Mouse (Mus musculus): ENCODE data around the gene Rragc. TPM values are rescaled to one million over a fixed set of nuclear protein-coding genes. Genes with fewer than 3 reads are reported as not detected.

Rragc gene
- polyA plus RNA-seq, 1 experiment = 63.8 TPM

DNA sequence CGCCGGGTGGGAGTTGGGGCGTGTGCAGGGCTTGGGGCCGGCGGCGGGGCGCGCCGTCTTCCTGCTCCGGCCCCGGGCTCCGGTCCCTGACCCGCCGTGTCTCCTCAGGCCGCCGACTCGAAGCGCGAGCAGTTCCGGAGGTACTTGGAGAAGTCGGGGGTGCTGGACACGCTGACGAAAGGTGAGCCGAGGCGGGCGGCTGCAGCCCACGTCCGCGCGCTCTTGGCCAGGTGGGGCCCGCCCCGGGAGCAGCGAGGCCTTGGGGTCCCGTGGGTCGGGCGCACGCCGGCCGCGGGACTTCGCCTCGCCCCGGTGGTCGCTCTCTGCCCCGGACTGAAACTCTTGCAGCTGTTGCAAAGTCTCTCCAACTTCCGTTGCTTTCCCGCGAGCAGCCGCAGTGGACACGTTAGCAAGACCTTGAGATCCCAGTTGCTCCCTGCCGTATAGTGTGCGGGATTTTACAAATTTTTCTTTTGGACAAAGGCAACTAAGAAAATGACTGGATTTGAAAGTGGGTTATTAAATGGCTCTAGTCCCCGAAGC, 12.0 kb upstream of the Rragc start:
- peaks cover 2% of the 10 kb centered on the region; the same call in 1 of the 2 replicates for H3K36me3 ChIP-seq (ENCODE audit: control insufficient read depth, insufficient read depth, low read length)
- H3K4me3 ChIP-seq (ENCODE audit: insufficient read depth, low read depth, low read length) = peak overlapping the region; percentile 51
- no peak for DNase-seq
- no peak overlapping the region for H3K27ac ChIP-seq (ENCODE audit: insufficient read depth, low read depth, low read length)
- TF ChIP-seq CTCF (conservative IDR thresholded peaks at IDR 0.05; ENCODE audit: insufficient read depth, insufficient read length, low read depth, low read length) = no peak
- no peak for TF ChIP-seq POLR2A (IDR thresholded peaks at IDR 0.05; ENCODE audit: low read depth, low read length)
- H3K4me1 ChIP-seq (ENCODE audit: control insufficient read depth, insufficient read depth, low read length) = peaks cover 5% of the 10 kb centered on the region; the same call in 1 of the 2 replicates
- H3K27me3 ChIP-seq (replicated peaks; ENCODE audit: control insufficient read depth, insufficient read depth, low read length) = no peaks in the 10 kb centered on the region
- WGBS = under 1% methylated on average over 53 of the region's 53 CpGs

DNA sequence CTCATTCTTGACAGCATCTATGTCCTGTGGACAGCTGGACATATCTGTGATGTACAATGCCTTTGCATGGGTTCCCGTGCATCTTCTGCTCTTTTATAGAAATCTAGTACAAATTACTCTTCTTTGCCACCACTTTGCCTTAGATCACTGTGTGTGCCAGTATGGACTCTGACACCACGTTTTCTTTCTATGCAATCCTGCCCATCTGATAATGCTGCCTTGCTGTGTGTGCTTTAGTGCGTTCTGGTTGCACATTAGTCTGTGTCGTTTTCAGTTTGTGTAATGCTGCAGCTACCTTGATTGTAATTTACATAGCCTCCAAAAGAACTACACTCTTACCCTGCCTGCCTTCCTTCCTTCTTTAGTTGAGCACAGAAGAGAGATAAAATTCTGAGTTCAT, 5.7 kb upstream of the Rragc start:
- no peak overlapping the region for H3K27ac ChIP-seq (ENCODE audit: insufficient read depth, low read depth, low read length)
- H3K27me3 ChIP-seq (replicated peaks; ENCODE audit: control insufficient read depth, insufficient read depth, low read length) = no peaks in the 10 kb centered on the region
- peaks cover 2% of the 10 kb centered on the region; the same call in 1 of the 2 replicates for H3K36me3 ChIP-seq (ENCODE audit: control insufficient read depth, insufficient read depth, low read length)
- no peak overlapping the region for H3K4me3 ChIP-seq (ENCODE audit: insufficient read depth, low read depth, low read length)
- no peak for DNase-seq
- 76% methylated on average over 4 of the region's 4 CpGs for WGBS
- TF ChIP-seq CTCF (conservative IDR thresholded peaks at IDR 0.05; ENCODE audit: insufficient read depth, insufficient read length, low read depth, low read length) (no peak), POLR2A (IDR thresholded peaks at IDR 0.05; ENCODE audit: low read depth, low read length) (no peak)
- peaks cover 8% of the 10 kb centered on the region; the same call in 1 of the 2 replicates for H3K4me1 ChIP-seq (ENCODE audit: control insufficient read depth, insufficient read depth, low read length)

DNA sequence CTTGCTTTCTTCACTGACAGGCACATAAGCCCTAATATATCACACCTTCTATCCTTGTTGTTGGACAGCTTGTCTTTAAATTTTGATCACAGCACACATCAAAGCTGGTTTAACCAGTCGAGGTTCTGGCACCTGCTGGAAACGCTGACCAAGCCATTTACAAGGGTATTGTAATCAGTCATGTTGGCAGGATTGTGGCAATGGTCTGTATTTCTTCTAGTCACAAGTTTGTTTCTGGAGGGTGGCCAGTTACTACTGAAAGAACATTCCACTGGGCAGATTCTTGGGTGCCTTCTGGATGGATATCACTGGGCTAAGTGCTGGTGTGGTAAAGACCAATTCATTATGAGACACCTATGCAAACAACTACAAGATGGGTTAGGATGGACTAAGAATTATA, 4.8 kb upstream of the Rragc start:
- H3K4me1 ChIP-seq (ENCODE audit: control insufficient read depth, insufficient read depth, low read length) = peaks cover 10% of the 10 kb centered on the region; the same call in 1 of the 2 replicates
- H3K27ac ChIP-seq (ENCODE audit: insufficient read depth, low read depth, low read length) = no peak overlapping the region
- no peak overlapping the region for H3K4me3 ChIP-seq (ENCODE audit: insufficient read depth, low read depth, low read length)
- no peaks in the 10 kb centered on the region for H3K27me3 ChIP-seq (replicated peaks; ENCODE audit: control insufficient read depth, insufficient read depth, low read length)
- peak; percentile 54 for DNase-seq
- no peak for TF ChIP-seq CTCF (conservative IDR thresholded peaks at IDR 0.05; ENCODE audit: insufficient read depth, insufficient read length, low read depth, low read length)
- no peak for TF ChIP-seq POLR2A (IDR thresholded peaks at IDR 0.05; ENCODE audit: low read depth, low read length)
- H3K36me3 ChIP-seq (ENCODE audit: control insufficient read depth, insufficient read depth, low read length) = peaks cover 2% of the 10 kb centered on the region; the same call in 1 of the 2 replicates
- WGBS = 26% methylated on average over 2 of the region's 2 CpGs

DNA sequence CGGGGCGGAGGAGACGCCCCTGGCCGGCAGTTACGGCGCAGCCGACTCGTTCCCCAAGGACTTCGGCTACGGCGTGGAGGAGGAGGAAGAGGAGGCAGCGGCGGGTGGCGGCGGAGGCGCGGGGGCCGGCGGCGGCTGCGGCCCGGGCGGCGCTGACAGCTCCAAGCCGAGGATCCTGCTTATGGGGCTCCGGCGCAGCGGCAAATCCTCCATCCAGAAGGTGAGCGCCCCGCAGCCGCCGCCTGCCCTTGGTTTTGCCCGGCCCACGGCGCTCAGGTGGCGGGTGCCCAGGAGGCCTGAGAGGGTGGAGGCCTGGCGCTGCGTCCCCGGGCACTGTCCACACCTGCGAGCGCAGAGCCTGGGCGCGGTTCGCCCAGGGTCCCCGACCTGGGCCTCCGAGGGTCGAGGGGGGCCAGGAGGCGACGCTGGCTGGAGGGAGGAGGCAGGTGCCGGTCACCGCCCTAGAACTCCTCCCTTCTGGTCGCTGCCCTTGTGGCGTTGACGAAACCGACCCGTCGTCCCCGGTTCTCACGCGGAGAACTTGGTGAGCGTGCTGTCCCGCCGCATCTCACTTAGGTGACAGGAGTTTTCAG, 398 bp downstream of the Rragc start, which contains the start of gene 4930535I16Rik:
Gene 4930535I16Rik, minus strand, starts transcription at position 475 of the 593 bp plus-strand sequence.
- DNase-seq = peak; percentile 49
- H3K4me3 ChIP-seq (ENCODE audit: insufficient read depth, low read depth, low read length) = peak within 1 kb of the TSS; percentile 91
- H3K4me1 ChIP-seq (ENCODE audit: control insufficient read depth, insufficient read depth, low read length) = peaks cover 13% of the 10 kb centered on the region; the same call in 1 of the 2 replicates
- H3K27me3 ChIP-seq (replicated peaks; ENCODE audit: control insufficient read depth, insufficient read depth, low read length) = no peaks in the 10 kb centered on the region
- H3K36me3 ChIP-seq (ENCODE audit: control insufficient read depth, insufficient read depth, low read length) = peaks cover 4% of the 10 kb centered on the region; the same call in 1 of the 2 replicates
- under 1% methylated on average over 59 of the region's 63 CpGs for WGBS
- peak within 1 kb of the TSS; percentile 90 for H3K27ac ChIP-seq (ENCODE audit: insufficient read depth, low read depth, low read length)
- TF ChIP-seq CTCF (conservative IDR thresholded peaks at IDR 0.05; ENCODE audit: insufficient read depth, insufficient read length, low read depth, low read length) (no peak), POLR2A (IDR thresholded peaks at IDR 0.05; ENCODE audit: low read depth, low read length) (peak; percentile 27)

DNA sequence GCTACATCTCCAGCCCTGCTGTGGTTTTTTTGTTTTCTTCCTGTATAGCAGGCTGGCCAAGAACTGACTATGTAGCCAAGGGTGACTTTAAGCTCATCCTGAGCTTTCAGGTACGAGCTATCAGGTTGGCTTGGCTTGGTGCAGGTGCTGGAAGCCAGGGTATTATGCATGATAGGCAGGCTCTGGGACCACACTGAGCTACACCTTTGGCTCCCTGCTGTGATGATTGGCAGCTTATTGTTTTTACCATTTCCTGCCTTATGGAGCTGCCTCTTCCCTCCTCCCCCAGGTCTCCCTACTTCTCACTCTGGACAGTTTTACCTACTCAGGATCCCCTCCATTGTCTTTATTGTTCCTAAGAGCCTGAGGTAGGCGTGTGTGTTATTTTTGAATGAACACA, 1.6 kb downstream of the Rragc start:
- Histone ChIP-seq H3K4me1 (ENCODE audit: control insufficient read depth, insufficient read depth, low read length) (peaks cover 13% of the 10 kb centered on the region; the same call in 1 of the 2 replicates), H3K4me3 (ENCODE audit: insufficient read depth, low read depth, low read length) (no peak overlapping the region), H3K27ac (ENCODE audit: insufficient read depth, low read depth, low read length) (no peak overlapping the region), H3K27me3 (replicated peaks; ENCODE audit: control insufficient read depth, insufficient read depth, low read length) (no peaks in the 10 kb centered on the region), H3K36me3 (ENCODE audit: control insufficient read depth, insufficient read depth, low read length) (peaks cover 6% of the 10 kb centered on the region; the same call in 1 of the 2 replicates)
- TF ChIP-seq POLR2A (IDR thresholded peaks at IDR 0.05; ENCODE audit: low read depth, low read length) (no peak), CTCF (conservative IDR thresholded peaks at IDR 0.05; ENCODE audit: insufficient read depth, insufficient read length, low read depth, low read length) (no peak)
- 62% methylated on average over 2 of the region's 2 CpGs for WGBS
- no peak for DNase-seq

DNA sequence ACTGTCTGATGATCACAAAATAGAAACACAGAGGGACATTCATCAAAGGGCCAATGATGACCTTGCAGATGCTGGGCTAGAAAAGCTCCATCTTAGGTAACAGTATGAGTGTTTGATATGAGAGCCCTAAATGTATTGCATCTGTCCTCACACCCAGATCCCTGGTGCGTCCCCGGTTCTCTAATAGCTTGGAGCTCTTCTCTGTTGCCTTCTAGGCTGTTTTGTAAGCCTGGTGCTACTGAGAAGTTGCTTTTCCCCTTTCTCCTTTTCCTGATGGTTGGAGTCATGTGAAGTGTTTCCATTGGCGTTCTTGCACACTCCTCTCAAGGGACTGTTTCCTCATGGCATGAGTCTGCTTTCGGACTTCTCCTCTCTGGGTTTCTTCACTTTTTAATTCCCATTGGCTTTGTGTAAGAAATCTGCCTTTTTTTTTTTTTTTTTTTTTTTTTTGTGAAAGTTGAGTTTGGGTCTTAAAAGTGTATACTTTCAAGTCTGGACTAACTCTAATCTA, 3.9 kb downstream of the Rragc start:
- Histone ChIP-seq H3K4me1 (ENCODE audit: control insufficient read depth, insufficient read depth, low read length) (peaks cover 13% of the 10 kb centered on the region; the same call in 1 of the 2 replicates), H3K4me3 (ENCODE audit: insufficient read depth, low read depth, low read length) (no peak overlapping the region), H3K27me3 (replicated peaks; ENCODE audit: control insufficient read depth, insufficient read depth, low read length) (no peaks in the 10 kb centered on the region), H3K27ac (ENCODE audit: insufficient read depth, low read depth, low read length) (no peak overlapping the region), H3K36me3 (ENCODE audit: control insufficient read depth, insufficient read depth, low read length) (peaks cover 12% of the 10 kb centered on the region)
- DNase-seq = no peak
- TF ChIP-seq POLR2A (IDR thresholded peaks at IDR 0.05; ENCODE audit: low read depth, low read length) (no peak), CTCF (conservative IDR thresholded peaks at IDR 0.05; ENCODE audit: insufficient read depth, insufficient read length, low read depth, low read length) (no peak)
- 86% methylated on average over 4 of the region's 4 CpGs for WGBS

DNA sequence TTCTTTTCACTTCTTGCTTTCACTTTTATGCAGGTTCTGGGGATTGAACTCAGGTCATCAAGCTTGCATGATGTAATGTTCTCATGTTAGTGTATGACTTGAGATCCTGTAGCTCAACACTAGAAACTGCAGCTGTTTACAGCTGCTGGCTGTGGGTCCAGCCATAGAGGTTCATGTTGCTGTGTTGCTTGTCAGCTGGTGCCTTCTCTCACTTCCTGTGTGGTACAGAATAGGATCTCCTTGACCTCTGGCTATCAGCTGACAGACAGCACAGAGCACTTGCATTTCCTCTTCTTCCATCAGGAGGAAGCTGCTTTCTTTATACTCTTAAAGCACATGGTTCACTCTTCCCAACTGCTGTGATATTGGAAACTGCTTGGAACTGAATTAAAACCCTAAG, 10.7 kb downstream of the Rragc start:
- H3K27me3 ChIP-seq (replicated peaks; ENCODE audit: control insufficient read depth, insufficient read depth, low read length) = no peaks in the 10 kb centered on the region
- peak; percentile 45 for DNase-seq
- no peaks in the 10 kb centered on the region for H3K4me1 ChIP-seq (ENCODE audit: control insufficient read depth, insufficient read depth, low read length)
- H3K4me3 ChIP-seq (ENCODE audit: insufficient read depth, low read depth, low read length) = no peak overlapping the region
- H3K36me3 ChIP-seq (ENCODE audit: control insufficient read depth, insufficient read depth, low read length) = peaks cover 10% of the 10 kb centered on the region
- TF ChIP-seq CTCF (conservative IDR thresholded peaks at IDR 0.05; ENCODE audit: insufficient read depth, insufficient read length, low read depth, low read length) = no peak
- no peak for TF ChIP-seq POLR2A (IDR thresholded peaks at IDR 0.05; ENCODE audit: low read depth, low read length)
- H3K27ac ChIP-seq (ENCODE audit: insufficient read depth, low read depth, low read length) = no peak overlapping the region

Data from kidney, adult 2 months (tissue).